Mouse (Mus musculus) c-Kit-positive CD71-positive TER-119-negative erythroid progenitor cells, embryonic 14.5 days (primary cell): Measurements from ENCODE around the gene Tubb3.
"Not testable (repeated sequence)": the region's sequence is repeated elsewhere in the genome, so short reads cannot be mapped to it uniquely, and the experiment has no call there.

ENCODE experiments used
- DNase-seq: peaks from one replicate; pipeline ENCODE4 v3.0.0-alpha.2; 2013; ENCODE audit warnings: low read depth

Tubb3 gene

DNA sequence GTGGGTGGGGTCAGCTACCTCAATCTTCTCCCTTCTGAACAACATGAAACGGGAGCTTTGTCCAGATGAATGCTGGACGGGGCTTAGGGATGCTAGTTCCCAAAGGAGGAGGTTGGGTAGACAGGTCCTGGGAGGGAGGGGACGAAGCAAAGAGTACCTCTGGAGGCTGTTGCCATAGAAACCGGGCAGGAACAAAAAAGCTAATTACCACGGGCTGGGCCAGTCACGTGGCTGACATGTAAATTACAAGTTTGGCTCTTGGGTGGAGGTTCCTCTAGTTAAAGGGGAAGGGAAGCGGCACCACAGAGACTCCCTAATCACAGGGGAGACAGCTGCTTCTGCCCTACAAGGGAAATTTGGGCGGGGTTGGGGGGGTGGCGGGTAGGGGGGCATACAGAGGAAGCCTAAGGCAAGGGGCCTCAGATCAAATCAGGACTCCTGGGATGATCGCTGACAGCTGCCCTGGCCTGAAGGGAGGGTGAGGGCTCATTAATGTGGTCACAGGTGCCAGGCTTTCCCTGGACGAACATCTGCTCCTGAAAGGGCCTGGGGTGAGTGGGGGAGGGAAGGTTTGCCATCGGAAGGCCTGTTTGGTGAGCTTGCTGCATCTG is 1.4 kb downstream of the Tubb3 start:
- no peak for DNase-seq

GRCm38 (mm10) chr8:123414255-123414654 is 3.0 kb downstream of the Tubb3 start:
- no peak for DNase-seq

- not testable (repeated sequence) for DNase-seq
These were observed 3.9 kb downstream of the Tubb3 start for GRCm38 (mm10) chr8:123414997-123415696.

DNA sequence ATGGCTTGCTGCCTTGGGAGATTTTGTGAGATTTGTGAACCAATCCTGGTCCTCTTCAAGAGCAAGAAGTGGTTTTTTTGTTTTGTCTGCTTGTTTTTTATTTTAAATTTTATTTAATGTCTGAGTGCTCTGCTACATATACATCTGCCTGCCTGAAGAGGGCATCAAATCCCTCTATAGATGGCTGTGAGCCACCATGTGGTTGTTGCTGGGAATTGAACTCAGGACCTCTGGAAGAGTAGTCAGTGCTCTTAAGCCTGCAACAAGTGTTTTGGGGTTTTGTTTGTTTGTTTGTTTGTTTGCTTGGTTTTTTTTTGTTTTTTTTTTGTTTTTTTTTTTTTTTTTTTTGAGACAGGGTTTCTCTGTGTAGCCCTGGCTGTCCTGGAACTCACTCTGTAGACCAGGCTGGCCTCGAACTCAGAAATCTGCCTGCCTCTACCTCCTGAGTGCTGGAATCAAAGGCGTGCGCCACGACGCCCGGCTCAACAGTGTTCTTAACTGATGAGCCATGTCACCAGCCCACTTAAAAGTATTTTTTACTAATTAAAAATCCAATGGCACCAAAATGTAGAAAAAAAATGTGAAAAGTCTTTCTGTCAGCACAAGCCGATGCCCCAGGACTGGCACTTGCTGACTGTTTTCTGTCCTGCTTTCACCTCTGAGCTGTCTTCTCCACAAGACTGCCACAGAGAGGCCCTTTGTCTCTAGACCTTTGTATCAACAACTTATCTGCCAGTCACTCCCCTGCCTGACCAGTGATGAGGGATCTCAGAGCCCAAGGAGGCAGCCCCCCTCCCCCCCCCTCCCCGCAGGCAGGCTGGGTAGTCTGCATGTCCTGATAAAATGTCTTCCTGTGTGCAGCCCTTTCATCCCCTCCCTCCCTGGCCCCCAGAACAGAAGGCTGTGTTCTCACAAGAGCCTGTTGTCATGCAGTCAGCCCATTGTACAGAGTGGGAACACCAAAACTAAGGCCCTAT is 5.0 kb downstream of the Tubb3 start:
- DNase-seq, result no peak

DNA sequence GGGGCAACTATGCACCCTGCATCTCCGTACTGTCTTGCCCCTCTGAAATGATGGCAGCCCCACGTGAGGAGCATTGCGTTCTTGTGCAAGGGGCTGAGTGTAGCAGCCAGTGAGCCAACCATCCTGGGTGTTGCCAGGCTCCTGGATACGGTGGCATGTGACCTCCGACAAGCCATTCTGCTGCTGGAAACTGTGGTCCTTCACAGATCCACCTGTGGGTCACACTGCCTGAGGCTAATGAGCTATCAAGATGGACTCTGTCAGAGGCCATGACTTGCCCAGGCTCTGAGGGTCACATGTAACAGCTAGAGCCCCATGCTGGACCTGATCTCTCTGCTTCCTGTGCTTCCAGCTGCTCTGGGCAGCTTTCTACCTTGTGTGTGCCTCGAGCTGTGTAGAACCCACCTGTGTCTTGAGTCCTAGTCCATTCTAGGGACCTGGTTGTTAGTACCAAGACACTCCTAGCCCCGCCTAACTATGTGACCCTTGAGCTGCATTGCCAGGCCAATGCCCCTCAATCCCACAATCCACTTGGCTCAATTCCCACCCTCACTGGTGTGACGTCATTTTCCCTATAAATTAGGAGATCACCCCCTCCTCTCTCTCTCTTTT is 5.8 kb downstream of the Tubb3 start:
- DNase-seq, result no peak

DNA sequence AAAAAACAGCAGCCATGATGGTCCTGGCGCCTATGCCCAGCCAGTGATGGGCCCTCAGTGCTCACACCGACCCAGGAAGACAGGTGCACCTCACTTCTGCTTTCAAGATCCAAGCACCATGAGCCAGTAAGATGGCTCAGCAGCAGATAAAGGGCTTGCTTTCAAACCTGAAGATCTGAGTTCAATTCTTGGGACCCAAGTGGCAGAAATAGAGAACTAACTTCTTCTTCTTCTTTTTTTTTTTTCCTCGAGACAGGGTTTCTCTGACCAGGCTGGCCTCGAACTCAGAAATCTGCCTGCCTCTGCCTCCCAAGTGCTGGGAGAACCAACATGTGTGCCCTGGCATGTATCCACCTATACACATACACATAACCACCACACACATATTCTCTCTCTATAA is 8.5 kb downstream of the Tubb3 start:
- DNase-seq, result no peak

DNA sequence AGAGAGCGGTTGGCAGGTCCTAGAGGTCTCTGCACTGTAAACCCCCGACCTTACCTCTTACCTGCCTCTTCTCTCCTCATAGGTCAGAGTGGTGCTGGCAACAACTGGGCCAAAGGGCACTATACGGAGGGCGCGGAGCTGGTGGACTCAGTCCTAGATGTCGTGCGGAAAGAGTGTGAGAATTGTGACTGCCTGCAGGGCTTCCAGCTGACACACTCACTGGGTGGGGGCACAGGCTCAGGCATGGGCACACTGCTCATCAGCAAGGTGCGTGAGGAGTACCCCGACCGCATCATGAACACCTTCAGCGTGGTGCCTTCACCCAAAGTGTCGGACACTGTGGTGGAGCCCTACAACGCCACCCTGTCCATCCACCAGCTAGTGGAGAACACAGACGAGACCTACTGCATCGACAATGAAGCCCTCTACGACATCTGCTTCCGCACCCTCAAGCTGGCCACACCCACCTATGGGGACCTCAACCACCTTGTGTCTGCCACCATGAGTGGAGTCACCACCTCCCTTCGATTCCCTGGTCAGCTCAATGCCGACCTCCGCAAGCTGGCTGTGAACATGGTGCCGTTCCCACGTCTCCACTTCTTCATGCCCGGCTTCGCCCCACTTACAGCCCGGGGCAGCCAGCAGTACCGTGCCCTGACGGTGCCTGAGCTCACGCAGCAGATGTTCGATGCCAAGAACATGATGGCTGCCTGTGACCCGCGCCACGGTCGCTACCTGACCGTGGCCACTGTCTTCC is 9.5 kb downstream of the Tubb3 start:
- no peak for DNase-seq

DNA sequence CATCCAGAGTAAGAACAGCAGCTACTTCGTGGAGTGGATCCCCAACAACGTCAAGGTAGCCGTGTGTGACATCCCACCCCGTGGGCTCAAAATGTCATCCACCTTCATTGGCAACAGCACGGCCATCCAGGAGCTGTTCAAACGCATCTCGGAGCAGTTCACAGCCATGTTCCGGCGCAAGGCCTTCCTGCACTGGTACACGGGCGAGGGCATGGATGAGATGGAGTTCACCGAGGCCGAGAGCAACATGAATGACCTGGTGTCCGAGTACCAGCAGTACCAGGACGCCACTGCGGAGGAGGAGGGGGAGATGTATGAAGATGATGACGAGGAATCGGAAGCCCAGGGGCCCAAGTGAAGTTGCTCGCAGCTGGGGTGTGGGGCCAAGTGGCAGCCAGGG is 10.1 kb downstream of the Tubb3 start:
- no peak for DNase-seq

DNA sequence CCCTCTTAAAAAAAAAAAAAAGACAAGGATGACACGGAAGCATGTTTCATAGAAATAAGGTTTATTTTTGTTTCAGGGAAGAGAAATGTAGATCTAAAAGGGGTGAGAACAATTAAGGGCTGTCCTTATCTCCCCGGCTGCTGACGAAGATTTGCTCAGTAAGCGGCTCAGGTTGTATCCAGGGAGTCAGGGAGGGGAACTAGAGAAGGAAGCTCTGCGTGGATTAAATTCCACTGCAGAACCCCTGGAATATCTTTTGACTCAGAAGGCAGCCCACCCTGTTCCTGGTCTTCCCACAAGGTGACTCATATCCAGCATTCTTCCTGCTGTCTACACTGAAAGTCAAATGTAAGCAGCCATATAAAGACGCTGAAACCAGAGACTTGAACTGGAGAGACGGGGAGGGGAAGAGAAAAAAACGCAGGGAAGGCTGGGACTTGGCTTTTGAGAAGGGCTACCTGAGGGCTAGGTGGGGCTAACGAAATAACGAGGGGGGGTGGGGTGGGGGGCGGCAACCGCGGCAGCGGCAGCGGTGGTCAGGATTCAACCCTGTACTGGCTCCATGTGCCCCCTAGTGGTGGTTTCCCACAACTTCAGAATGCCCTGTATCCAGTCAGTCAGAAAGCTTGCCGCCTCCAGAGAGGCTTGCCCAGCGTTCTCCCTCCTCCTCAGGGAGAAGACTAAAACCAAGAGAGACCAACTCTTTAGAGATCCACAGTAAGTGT is 11.0 kb downstream of the Tubb3 start:
- DNase-seq, result no peak

DNA sequence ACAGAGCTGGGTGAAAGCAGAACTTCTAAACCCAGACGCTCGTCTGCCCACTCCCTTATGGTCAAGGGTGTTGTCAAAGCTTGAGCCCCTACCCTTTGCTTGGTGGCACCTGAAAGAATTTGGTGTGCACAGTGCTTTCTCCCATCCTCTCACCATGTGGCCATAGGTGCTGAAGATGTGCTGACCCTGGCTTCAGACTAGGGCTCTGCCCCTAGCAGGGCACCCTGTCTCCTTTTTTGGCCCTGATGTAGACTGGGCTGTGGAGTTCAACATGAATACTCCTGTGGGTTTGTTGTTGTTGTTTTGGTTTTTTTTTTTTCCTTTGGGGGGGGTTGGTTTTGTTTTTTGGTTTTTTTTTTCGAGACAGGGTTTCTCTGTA is 11.5 kb downstream of the Tubb3 start:
- no peak for DNase-seq

- no peak for DNase-seq
These were observed 12.2 kb downstream of the Tubb3 start, which contains the start of gene Def8 for GRCm38 (mm10) chr8:123423441-123423840. Def8 (plus strand) TSS chr8:123423527.

DNA sequence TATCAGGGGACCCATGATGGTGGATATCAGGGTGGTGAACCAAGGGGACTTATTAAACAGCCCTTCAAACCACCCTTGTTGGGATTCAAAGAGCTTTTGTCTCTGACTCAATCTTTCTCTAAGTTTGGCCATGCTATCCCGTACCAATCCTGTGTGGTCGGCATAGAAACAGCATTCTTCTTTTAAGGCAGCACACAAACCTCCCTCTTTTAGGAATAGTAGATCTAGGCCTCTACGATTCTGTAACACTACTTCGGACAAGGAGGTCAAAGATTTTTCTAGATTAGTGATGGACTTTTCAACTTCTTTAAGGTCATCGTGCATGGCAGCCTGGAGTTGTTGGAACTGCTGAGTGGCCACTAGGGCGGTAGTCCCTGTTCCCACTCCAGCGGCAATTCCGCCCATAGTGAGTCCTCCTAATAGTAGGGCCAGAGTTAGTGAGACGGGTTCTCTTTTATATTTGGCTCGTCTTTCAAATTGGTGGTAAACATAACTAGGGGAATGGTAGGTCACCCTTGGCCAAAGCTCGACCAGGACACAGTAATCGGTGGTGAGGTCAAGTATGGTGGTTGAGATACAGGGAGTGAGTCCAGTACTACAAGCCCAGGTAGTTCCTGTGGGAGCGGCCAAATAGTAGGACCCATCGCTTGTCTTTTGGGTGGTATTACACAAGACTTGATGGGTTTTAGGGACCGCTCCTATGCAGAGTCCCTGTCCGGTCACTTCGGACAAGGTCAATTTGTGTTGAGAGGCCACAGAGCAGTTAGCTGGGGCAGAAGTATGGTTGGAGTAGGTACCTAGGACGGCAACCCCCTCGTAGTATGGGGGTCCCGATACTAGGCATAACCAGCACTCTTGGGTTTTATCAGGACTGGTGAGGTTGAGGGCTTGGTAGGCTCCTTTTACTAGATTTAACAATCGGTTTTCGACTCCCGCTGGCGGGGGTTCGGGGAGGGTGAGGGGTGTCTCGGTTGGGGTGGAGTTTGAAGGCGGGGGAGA is 15.6 kb downstream of the Tubb3 start:
- DNase-seq, result no peak

GRCm38 (mm10) chr8:123427639-123428275 is 16.5 kb downstream of the Tubb3 start:
- no peak for DNase-seq

- no peak for DNase-seq
These were observed 17.2 kb downstream of the Tubb3 start for GRCm38 (mm10) chr8:123428343-123428893.

GRCm38 (mm10) chr8:123428939-123429721 is 17.9 kb downstream of the Tubb3 start:
- DNase-seq, result no peak

DNA sequence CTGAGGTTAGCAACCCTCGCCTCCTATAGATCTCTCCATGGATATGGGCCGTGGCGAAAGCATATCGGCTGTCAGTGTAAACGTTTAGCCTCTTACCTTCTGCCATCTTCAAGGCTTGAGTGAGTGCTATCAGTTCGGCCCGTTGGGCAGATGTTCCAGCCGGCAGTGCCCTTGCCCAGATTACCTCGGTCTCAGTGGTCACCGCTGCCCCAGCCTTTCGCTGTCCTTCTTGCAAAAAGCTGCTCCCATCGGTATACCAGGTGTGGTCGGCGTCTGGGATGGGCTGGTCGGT is 18.4 kb downstream of the Tubb3 start:
- DNase-seq, result not testable (repeated sequence)

GRCm38 (mm10) chr8:123430936-123431335 is 19.7 kb downstream of the Tubb3 start:
- not testable (repeated sequence) for DNase-seq
